Mouse (Mus musculus) central nervous system, embryonic 14 days (tissue): ENCODE data around the gene Hnrnpa2b1. TPM values are rescaled to one million over a fixed set of nuclear protein-coding genes. Genes with fewer than 3 reads are reported as not detected.

Experiments
- polyA plus RNA-seq: library from polyadenylated mRNA; depleted of rRNA; stranded (reverse); fragments of >200 nt; gene quantifications from 2 replicates; pipeline ENCODE4 v1.2.3, GENCODE M21; 2012; rRNA removed

Gene Hnrnpa2b1
- polyA plus RNA-seq: 1,668 and 1,692 TPM in 2 replicates

GRCm38 (mm10) chr6:51469715-51470310, at the start of gene Hnrnpa2b1:
Gene Hnrnpa2b1, minus strand, starts transcription at chr6:51469894.

DNA sequence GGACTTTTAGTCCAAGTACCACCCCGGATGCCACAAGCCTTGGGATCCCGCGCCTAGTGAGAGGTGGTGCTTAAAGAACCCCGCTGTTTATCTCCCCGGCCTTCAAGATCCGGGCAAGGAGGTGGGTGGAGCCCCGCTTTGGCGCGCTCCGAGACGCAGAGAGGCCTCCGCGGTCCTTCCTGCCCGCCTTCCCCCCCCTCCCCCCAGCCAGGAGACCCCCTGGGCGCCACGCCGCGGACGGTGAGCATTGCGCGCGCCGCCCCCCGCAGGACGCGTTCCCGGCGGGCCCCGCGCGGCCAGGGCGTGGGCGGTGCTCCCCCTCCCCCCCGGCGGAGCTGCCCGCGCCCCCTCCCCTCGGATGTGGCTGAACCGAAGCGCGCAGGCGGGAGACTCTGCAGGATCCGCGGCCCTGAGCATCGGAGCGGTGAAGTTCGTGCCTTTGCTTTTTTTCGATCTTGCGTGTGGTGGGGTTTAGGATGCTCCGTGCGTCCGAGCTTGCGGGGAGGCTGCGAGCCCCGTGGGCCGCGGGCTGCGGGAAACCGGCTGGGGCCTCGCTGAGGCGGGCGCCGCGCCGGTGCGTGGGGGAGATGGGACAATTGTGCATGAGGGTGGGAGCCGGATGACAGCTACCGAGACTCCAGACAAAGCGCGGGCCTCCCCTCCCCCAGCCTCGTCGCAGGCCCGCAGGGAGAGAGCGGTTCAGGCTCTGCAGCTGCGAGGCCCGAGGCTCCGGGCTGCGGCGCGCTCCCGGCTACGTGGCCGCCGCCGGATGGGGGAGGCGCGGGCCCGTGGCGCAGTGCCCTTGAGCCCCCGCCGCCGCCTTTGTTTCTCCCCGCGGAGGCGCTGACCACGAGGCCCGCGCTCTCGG, 851 bp upstream of the Hnrnpa2b1 start, which contains the start of gene Cbx3:
TSS of gene Cbx3 (plus strand) at position 50 of the 868 bp plus-strand sequence.

DNA sequence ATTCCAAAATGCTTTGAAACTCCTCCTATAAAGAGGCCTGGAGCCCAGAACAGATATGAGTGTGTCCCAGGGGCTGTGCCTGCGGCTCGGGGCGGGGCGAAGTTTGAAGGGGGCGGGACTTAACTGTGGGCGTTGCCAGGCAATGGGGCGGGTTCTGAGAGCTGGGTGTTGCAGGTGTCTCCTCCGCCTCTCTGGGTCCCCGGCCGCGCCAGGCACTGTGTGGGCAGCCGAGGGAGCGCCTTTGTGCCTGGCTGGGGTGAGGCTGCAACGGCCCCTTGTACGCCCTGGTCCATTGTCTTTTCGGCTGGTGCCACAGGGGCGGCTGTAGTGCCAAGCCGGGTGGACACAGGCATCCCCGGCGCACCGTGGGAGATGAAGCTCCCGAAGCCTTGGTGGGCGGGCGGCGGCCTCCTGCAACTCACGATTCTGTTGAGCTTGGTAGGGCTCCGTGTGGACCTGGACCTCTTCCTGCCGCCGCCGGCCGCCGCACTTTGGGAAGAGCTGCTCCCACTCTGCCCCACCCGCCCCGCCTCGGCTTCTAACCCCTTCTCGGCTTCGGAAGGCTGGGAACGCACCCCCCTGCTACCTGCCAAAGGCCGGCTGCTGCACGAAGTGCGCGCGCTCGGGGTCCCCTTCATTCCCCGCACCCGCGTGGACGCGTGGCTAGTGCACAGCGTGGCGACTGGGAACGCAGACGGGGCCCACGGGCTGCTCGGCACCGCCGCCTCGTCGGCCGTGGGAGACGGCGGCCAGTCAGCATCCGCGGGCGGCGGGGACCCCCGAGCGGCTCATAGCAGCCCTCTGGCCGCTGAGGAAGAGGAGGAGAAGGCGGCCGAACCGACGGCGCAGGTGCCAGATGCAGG, 36.9 kb downstream of the Hnrnpa2b1 start, which contains the start of gene Nfe2l3:
TSS of gene Nfe2l3 (plus strand) at position 136 of the 863 bp plus-strand sequence.

Other genes starting within 250 kb of the Hnrnpa2b1 start
- 6.3 and 8.7 TPM in 2 replicates for gene Nfe2l3, start 37.2 kb downstream of the Hnrnpa2b1 start, polyA plus RNA-seq
- 150 and 178 TPM in 2 replicates for gene Cbx3, start 466 bp upstream of the Hnrnpa2b1 start, polyA plus RNA-seq
- gene Snx10, start 54.0 kb upstream of the Hnrnpa2b1 start, polyA plus RNA-seq: 17.8 and 18.5 TPM in 2 replicates